Mouse (Mus musculus): ENCODE results near the gene Eml6. TPM values are rescaled to one million over a fixed set of nuclear protein-coding genes. Genes with fewer than 3 reads are reported as not detected.

The Eml6 gene
- polyA plus RNA-seq, 1 experiment from 2014 or later, result 0.48 TPM

DNA sequence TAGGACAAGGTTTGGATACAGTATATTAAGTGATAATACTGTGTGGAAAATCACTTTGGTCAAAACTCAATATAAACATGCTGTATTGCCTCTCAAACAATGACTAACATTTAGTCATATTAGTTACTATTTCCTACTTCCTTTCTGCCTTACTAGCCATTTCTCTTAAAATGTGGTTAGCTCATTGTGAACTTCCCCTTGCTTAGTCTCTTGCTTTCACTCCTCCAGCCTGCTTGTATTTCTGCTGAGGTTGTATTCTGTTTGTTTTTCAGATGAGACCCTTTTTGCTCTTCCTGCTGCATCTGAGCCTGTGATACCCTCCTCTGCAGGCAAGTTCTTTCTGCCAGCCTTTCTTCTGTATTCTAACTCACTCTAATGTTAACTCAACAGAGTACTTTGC lies 320.6 kb downstream of the Eml6 start:
- H3K36me3 ChIP-seq (ENCODE audit: control insufficient read depth, insufficient read depth, low read length), result 0 out of 2 replicates have a peak, but pooled peaks cover 2% of the 10 kb centered on the region
- H3K9ac ChIP-seq (ENCODE audit: low read depth, low read length), result no peak overlapping the region
- H3K4me2 ChIP-seq (ENCODE audit: low read depth, low read length), result no peak overlapping the region
- no peaks in the 10 kb centered on the region for H3K4me1 ChIP-seq (ENCODE audit: control insufficient read depth, insufficient read depth, low read length)
- H3K27me3 ChIP-seq (replicated peaks; ENCODE audit: control insufficient read depth, insufficient read depth, low read length), result no peaks in the 10 kb centered on the region
- no peak overlapping the region for H3K27ac ChIP-seq (ENCODE audit: low read length)
- no peak overlapping the region for H3K4me3 ChIP-seq (ENCODE audit: low read length)
- H3K9me3 ChIP-seq (ENCODE audit: control insufficient read depth, low read length), result no peaks in the 10 kb centered on the region
- no peak for ATAC-seq

DNA sequence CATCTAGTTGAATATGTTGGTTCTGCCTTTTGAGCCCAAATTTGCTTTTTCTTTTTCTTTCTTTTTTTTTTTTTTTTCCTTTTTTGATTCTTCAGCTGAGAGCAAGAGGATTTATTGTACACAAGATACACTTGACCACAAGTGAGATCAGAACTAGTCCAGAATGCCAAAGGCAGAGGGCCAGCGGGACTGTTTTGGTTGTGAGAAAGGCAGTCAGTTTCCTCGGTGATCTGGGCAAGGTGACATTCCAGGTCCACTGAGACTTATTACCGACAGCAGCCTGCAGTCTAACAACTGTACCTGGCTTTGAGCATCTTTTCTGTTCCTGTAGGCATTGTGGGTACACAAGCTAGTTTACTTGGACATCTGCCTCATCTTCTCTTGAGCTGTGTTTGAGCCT lies 323.1 kb downstream of the Eml6 start:
- WGBS, result 79% methylated on average over 3 of the region's 3 CpGs
- no peaks in the 10 kb centered on the region for H3K9me3 ChIP-seq (ENCODE audit: control insufficient read depth, low read length)
- H3K27me3 ChIP-seq (replicated peaks; ENCODE audit: control insufficient read depth, insufficient read depth, low read length), result no peaks in the 10 kb centered on the region
- no peak for ATAC-seq
- no peak overlapping the region for H3K9ac ChIP-seq (ENCODE audit: low read depth, low read length)
- no peak overlapping the region for H3K4me2 ChIP-seq (ENCODE audit: low read depth, low read length)
- H3K36me3 ChIP-seq (ENCODE audit: control insufficient read depth, insufficient read depth, low read length), result 0 out of 2 replicates have a peak, but pooled peaks cover 2% of the 10 kb centered on the region
- no peak overlapping the region for H3K27ac ChIP-seq (ENCODE audit: low read length)
- H3K4me3 ChIP-seq (ENCODE audit: low read length), result no peak overlapping the region
- no peaks in the 10 kb centered on the region for H3K4me1 ChIP-seq (ENCODE audit: control insufficient read depth, insufficient read depth, low read length)

DNA sequence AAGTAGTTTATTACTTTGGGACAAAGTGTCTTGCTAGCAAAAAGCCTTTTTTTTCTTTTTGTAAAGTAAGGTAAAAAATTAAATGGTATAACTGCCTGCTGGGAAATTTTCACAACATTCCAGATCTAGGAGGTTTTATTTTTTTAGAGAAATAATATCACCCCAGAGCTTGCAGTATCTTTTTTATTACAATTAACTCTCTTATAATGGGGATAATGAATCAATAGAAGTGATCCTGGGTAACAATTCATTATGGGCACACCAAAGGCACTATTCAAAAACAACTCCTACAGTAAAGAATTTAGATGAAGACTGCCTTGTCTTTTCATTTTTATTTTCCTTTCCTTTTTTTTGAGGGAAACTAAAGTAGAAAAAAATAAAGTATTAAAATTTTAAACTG lies 331.1 kb downstream of the Eml6 start:
- ATAC-seq, result no peak
- H3K4me3 ChIP-seq (ENCODE audit: low read length), result no peak overlapping the region

DNA sequence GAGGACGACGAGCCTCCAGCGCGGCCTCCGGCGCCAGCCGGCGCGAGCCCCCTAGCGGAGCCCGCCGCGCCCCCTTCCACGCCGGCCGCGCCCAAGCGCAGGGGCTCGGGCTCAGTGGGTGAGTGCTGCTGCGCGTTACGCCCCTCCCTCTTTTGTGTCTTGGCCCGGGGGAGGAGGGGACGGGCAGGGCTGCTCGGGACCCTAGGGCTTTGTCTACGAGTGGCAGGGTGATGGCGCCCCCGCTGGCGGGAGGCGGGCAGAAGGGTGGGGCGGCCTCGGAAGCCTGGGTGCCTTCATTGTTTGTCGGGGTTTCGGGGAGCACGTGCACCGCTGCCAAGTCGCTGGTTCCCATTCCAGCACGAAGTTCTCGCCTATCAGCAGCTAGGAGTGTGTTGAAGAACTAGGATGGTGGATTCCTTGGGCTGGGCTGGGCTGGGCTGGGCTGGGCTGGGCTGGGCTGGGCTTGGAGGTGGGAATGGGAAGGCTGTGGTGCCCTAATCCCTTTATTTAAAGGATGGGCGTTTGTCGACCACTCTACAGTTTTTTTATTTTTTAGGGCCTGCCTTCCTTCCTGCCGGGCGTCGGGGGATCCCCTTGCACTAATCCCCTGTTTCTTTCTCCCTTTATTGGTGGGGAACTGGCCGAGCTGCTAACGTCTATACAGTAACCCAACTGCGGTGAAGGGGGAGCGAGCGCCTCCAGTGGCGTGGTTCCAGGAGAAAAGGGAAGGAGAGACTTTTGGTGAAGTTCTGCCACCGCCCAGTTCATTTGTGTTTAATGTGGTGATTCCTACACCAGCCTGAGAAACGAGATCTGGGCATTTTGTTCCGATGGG lies 332.0 kb downstream of the Eml6 start:
- peak overlapping the region; percentile 97 for H3K9ac ChIP-seq (ENCODE audit: low read depth, low read length)
- H3K4me2 ChIP-seq (ENCODE audit: low read depth, low read length), result peak overlapping the region; percentile 49
- H3K4me3 ChIP-seq (ENCODE audit: low read length), result peak overlapping the region; percentile 93
- H3K27ac ChIP-seq (ENCODE audit: low read length), result peak overlapping the region; percentile 98
- no peaks in the 10 kb centered on the region for H3K9me3 ChIP-seq (ENCODE audit: control insufficient read depth, low read length)
- H3K36me3 ChIP-seq (ENCODE audit: control insufficient read depth, insufficient read depth, low read length), result no peaks in the 10 kb centered on the region
- no peaks in the 10 kb centered on the region; the same call in 1 of the 2 replicates for H3K4me1 ChIP-seq (ENCODE audit: control insufficient read depth, insufficient read depth, low read length)
- under 1% methylated on average over 51 of the region's 53 CpGs for WGBS
- no peaks in the 10 kb centered on the region for H3K27me3 ChIP-seq (replicated peaks; ENCODE audit: control insufficient read depth, insufficient read depth, low read length)
- ATAC-seq, result peak; percentile 77

More for the DNA sequence above, 331.1 kb downstream of the Eml6 start:
- Histone ChIP-seq H3K9me3 (ENCODE audit: control insufficient read depth, low read length) (no peaks in the 10 kb centered on the region), H3K9ac (ENCODE audit: low read depth, low read length) (no peak overlapping the region), H3K27ac (ENCODE audit: low read length) (no peak overlapping the region), H3K4me1 (ENCODE audit: control insufficient read depth, insufficient read depth, low read length) (no peaks in the 10 kb centered on the region; the same call in 1 of the 2 replicates), H3K36me3 (ENCODE audit: control insufficient read depth, insufficient read depth, low read length) (no peaks in the 10 kb centered on the region), H3K27me3 (replicated peaks; ENCODE audit: control insufficient read depth, insufficient read depth, low read length) (no peaks in the 10 kb centered on the region), H3K4me2 (ENCODE audit: low read depth, low read length) (no peak overlapping the region)

Other genes with a start within 250 kb of the Eml6 start
- 0.09 and 0.12 TPM in 2 replicates for gene 4931440F15Rik, start 200.4 kb downstream of the Eml6 start, polyA plus RNA-seq (2015; fragmentation: Nextera tagmentation; extraction: Ambion mirVana)
- gene Sptbn1, start 242.1 kb upstream of the Eml6 start, polyA plus RNA-seq (2015; fragmentation: Nextera tagmentation; extraction: Ambion mirVana), result 98.1 and 110 TPM in 2 replicates

All from intestine, embryonic 16.5 days (tissue).